Mouse (Mus musculus): ENCODE measurements at regions not wholly inside any gene's neighbourhood (a gene's known extent, or its start where the extent isn't known, plus 50 kb on each side); places are given as distances from the start of the nearest gene placed in this dataset.

DNA sequence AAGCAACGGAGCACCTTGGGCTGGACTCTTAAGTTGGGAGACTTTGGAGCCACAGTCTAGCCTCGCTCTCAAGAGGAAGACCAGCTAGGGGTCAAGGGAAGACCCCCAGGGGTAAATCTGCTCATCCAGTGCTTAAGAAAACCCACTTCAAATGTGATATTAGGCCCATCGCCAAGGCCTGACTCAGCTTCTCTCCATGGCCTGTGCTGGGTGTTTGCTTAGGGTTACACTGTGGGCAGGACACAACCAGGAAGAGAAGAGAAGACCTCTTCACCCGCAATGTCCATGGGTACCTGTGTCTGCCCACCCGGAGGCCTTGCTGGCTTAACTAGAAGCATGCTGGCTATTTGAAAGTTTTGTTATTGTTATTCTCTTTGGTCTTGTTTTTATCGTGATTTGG lies 151.0 kb upstream of the Tmc1 start:
- no peak for DNase-seq (ENCODE audit: extremely low spot score in 1 of 2, low spot score in 1 of 2)

DNA sequence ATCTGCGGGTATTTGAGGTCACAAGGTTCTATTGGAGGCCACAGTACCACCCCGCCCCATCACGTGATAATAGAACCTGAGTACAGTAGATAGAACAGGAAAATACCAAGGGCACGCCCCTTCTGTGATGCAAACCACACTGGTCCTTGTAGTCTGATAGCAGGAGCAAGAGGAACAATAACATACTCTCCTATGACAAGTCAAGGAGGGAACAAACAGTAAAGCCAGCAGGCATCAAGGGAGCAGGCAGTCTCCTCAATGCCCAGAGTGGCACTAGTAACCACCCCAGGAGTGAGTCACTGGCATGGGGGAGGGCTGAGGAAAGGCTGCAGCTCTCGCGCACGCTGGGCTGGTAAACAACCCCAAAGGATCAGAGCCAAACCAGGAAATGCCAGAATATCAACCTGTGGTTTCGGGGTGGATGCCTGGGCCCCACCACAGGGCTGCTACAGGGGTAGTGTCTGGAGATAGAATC lies 150.5 kb upstream of the Tmc1 start:
- DNase-seq (ENCODE audit: extremely low spot score in 1 of 2, low spot score in 1 of 2), result no peak

DNA sequence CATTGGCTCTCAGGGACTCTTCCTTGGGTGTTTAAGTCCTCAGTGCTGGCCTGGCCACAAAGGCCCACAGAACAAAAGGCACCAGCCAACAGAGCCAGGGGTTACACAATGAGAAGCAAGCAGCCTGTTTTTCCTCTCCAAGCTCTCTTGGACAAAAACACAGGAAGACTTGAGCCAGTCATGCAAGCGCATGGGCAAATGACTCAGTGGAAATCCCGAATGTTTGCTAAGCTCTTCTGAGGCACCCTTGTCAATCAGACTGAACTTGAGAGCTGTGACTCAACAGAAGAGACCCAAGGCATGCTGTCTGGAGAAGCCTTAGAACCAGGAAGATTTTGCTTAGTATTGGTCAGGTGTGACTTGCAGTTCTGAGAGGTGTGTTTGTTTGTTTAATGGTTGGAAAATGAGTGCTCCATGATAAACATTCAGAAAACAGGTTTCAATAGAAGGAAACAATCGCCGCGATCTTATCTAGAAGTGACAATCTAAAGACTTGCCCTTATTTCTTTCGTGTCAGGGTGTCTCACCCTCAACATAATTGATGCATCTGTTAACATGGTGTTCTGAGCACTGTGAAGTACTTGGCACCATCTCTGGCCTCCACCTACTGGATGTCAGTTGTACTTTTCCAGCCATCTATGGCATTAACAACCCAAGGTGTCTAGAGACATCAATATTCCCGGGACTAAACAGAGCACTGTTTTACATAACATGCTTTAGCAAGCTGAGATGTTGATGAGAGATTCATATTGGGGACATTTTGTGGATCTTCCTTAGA lies 124.0 kb upstream of the Tmc1 start:
- no peak for DNase-seq (ENCODE audit: extremely low spot score in 1 of 2, low spot score in 1 of 2)

DNA sequence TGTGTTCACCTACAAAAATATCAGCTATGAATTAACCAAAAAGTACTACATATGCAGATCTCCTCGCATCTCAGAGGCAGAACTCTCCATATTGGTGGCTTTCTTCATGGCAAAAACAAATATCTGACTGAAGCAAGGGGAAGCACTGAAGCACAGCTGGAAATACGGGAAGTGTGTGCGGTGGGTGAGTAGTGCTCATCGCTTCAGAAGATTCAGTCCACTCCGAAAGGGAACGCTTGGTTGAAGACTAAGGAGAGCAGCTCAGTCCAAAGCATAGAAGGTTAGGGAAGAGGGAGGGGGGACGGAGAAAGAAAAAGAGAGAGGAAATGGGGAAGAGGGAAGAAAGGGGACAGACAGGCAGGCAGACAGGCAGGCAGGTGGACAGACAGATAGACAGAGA lies 114.4 kb upstream of the Tmc1 start:
- DNase-seq (ENCODE audit: extremely low spot score in 1 of 2, low spot score in 1 of 2), result no peak

DNA sequence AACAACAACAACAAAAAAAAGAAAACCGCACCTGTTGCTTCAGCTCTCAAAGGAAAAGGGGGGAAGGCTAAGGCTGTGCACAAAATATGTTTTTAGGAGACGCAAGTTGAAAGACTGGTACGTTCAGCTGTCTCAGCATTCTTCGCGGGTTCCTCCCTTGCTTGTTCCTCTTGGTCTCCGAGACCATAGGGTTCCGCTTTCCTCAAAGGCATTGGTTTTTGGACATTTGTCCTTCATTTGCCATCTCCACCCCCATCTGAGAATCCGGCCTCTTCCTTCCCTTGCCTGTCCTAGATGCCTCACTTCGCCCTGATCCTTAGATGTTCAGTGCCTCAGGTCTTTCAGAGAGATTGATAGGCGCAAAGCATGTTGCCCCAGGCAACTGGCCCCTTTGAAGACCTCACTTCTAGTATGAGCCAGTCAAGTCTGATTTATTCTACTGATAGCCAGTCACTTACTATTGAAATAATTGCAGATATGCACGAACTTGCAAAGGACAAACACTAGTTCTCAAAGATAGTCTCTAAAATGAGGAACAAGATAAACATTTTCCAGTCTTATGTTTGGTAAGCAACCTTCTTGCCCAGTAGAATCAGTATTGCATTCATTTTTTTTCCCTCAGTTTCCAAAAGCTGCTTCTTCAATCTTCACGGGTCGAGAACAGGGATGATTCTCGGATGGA lies 112.6 kb upstream of the Tmc1 start:
- DNase-seq (ENCODE audit: extremely low spot score in 1 of 2, low spot score in 1 of 2), result no peak

- DNase-seq (ENCODE audit: extremely low spot score in 1 of 2, low spot score in 1 of 2), result peak in 1 of 2 experiments; percentile 71
Observed at GRCm38 (mm10) chr19:21064902-21065301, 110.9 kb upstream of the Tmc1 start.

DNA sequence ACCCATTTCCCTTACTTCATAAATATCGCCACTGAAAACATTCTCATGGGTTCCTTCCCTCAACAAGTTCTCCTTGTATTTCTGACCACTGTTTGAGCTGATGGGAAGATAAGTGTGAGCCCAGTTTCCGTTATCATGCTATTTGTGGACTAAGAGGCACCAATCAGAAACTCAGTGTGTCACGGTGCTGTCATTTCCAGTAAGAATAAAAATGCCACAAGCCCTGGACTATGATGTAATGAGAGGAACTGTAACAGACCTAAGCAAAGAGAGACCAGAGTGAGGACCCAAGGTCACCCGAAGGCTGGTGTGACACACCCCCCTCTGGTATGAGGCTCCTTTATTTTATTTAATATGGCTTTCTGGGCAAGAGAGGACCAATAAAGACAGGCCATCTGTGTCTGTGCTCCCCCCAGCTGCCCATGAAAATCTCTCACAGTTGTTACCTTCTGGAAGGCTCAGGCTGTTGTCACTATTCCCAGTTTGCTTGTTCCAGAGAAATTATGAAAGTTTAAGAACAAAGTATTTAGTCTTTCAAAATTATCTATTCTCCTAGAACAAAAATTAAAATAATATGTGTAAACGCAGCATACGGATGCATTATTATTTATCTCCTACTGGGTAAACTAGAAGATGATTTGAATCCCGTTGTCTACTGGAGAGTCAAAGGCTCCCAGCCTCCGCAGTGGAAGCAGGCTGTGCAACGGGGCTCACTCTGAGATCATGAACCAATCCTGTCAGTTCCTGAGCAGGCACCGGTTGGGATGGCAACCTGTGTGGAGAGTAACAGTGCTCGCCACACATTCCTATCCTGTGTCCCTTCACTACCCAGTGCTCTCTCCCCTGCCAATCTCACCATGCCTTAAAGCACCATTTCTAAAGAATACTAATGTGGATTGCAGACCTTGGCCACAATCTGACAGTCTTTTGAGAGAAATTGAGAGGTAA lies 99.9 kb upstream of the Tmc1 start:
- no peak for DNase-seq (ENCODE audit: extremely low spot score in 1 of 2, low spot score in 1 of 2)

- DNase-seq (ENCODE audit: extremely low spot score in 1 of 2, low spot score in 1 of 2), result no peak
Observed at GRCm38 (mm10) chr19:21052771-21053170, 98.8 kb upstream of the Tmc1 start.

DNA sequence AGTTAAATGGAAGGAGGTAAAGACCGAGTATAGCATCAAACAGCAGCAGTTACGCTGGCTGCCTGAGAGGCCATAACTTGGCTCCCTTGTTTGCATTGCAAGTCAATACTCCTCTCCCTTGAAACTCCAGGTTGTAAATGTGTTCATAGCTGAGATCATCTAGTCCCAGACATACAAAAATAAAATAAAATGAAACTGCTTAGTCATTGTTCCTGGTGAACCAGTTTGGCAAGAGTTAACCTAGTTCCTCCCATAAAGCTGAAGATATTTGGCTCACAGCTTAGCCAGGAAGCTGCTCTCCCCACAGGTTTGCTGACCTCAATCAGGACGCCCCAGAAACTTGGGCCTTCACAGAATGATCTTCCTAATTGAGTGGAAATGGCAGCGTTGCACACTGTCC lies 97.9 kb upstream of the Tmc1 start:
- no peak for DNase-seq (ENCODE audit: extremely low spot score in 1 of 2, low spot score in 1 of 2)

GRCm38 (mm10) chr19:21050994-21051721 lies 97.2 kb upstream of the Tmc1 start:
- DNase-seq (ENCODE audit: extremely low spot score in 1 of 2, low spot score in 1 of 2), result no peak

DNA sequence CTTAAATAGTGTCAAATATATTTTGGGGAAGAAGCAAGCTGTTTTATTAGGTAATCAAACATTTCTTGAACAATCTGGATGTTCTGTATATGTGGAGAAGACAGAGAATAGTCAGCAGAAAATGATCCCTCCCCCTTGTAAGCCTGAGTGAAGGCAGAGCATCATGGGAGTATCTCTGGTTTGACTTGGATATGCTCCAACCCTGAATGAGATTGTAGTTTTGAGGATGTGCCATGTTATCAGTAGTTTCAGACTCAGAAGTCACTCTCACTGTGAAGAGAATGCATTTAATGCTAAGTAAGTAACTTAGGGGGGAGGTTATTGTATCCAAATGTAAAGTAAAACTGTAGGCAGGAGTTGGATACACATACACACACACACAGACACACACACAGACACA lies 95.3 kb upstream of the Tmc1 start:
- no peak for DNase-seq (ENCODE audit: extremely low spot score in 1 of 2, low spot score in 1 of 2)

DNA sequence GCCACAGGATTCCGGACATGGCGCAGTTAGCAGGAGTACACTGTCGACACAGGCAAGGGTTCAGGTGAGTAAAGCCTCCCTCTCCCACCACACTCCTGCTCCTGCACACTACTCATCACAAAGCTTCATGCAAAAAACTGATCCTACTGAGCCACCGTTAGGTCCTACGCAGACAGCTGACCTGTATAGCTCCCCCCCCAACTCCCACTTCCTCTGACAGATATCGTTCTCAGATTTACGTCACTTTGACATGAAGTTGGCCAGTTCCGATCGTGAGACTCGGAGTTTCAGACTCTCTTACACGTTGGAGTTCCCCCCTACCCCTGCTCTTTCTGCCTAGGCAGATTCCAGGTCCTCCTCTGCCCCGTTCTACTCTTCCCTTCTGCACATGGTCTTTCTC lies 91.6 kb upstream of the Tmc1 start:
- DNase-seq (ENCODE audit: extremely low spot score in 1 of 2, low spot score in 1 of 2), result no peak

GRCm38 (mm10) chr19:21043958-21044357 lies 90.0 kb upstream of the Tmc1 start:
- DNase-seq (ENCODE audit: extremely low spot score in 1 of 2, low spot score in 1 of 2), result no peak

GRCm38 (mm10) chr19:21042536-21042935 lies 88.5 kb upstream of the Tmc1 start:
- DNase-seq (ENCODE audit: extremely low spot score in 1 of 2, low spot score in 1 of 2), result no peak

DNA sequence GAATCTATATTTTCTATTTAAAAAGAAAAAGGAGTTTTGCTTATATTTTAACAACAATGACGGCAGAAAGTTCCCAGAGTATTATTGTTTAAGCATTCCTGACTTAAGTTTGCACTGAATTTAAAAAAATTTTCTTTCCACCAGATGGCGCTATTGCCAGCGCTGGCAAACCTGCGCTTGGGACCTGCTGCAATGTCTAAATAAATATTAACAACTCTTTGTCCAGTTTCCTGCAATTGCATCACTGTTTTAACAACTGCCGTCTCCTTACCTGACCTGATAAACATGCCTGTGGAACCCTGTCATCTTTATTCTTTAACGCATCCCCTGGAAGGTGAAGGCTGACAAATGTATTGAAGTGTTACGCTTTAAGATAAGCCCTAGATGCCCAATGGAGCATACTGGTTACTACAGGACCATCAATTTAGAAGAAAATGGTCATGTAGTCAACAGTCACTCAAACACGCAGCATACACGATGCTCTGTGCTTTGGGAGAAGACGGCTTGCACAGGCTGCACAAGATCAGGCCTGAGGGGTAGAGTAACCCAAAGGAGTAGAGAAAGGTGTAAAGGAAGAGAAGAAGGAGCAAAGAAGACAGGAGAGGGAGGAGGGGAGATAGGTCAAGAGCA lies 83.6 kb upstream of the Tmc1 start:
- DNase-seq (ENCODE audit: extremely low spot score in 1 of 2, low spot score in 1 of 2), result peak in 1 of 2 experiments; percentile 73

DNA sequence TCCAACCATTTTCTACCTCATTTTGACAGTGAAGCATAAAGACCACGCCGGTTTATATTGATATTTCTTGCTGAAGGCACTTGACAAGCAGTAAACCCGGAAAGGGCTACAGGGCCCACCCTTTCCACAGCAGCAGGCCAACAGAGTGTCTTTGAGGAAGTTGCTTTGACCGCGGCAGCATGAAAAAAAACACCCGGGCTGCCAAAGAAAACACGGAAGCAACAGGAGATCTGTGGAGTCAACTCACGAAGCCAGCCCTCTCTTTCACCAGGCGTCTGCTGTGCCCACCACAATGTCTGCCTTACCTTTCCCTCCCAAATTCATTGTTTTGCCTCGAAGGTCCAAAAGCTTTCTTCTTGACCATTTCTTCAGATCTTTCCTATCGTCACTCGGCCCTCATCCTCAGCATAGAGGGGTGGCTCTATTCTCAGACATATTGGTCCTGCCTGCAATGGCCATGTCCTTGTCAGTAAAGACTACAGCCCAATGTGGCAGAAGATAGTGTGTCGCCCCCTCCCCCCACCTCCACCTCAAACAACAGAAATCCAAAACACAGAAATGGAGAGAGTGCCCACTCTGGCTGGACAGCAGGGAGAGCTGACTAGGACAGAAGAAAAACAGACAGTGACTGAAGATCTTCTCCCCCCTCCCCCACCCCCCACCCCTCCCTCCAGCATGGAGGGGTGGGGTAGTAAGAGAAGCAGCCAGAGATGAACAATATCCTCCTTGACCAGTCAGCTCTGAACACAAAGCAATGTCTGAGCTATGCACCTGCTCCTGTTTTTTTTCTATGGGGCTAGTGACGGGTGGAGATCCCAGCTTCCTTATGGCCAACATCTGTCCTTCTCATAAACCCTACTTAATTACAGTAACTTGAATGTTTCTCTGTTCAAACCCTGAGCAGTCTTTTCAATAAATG lies 82.8 kb upstream of the Tmc1 start:
- peak in 1 of 2 experiments; percentile 17 for DNase-seq (ENCODE audit: extremely low spot score in 1 of 2, low spot score in 1 of 2)

- DNase-seq (ENCODE audit: extremely low spot score in 1 of 2, low spot score in 1 of 2), result no peak
Observed at GRCm38 (mm10) chr19:21035505-21035904, 81.5 kb upstream of the Tmc1 start.

DNA sequence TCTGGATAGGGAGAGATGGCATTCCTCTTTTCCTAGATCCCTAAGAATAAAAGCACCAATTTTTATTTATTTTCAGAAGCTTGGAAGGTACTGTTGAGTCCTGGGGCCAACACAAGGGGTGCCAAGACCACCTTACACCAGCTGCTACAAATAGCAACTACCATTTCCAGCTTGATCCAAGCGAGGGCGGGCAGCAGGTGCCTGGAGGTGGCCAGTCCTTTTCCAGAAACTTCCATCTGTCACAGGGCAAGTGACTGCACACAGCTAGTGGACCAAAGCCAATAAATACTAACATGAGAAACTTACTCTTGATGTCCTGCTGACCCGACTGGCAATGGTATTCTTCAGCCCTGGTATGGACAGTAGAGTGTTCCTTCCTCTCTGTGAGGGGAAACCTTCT lies 80.0 kb upstream of the Tmc1 start:
- DNase-seq (ENCODE audit: extremely low spot score in 1 of 2, low spot score in 1 of 2), result no peak

DNA sequence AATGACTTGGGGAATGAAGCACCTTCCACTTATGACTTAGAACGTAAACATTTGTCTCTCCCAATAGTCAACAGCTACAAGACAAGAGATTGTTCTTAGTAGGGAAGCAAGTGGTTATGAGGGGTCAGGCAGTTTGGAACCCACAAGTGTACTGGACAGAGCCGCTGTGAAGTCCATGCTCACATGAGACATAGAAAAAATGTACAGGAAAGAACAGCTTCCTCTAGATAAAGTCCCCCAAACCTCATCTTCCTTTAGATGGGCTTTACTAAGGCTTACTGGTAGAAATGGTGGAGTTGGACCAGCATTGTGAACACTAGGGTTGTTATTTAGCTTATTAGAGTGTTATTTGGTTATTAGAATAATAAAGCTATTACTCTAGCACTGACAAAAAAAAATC lies 78.6 kb upstream of the Tmc1 start:
- no peak for DNase-seq (ENCODE audit: extremely low spot score in 1 of 2, low spot score in 1 of 2)

Measured in frontal cortex, adult 2 months (tissue).